Mouse (Mus musculus) left cerebral cortex, postnatal 4 days (tissue): ENCODE results near the gene Sh3gl1. TPM values are rescaled to one million over a fixed set of nuclear protein-coding genes. Genes with fewer than 3 reads are reported as not detected.

ENCODE experiments used
- DNase-seq: peaks from one replicate; pipeline ENCODE4 v3.0.0-alpha.2; 2022
- intact Hi-C: fragments of 180-260 bp; cut with DNase I; formaldehyde crosslinking; loops from one replicate; pipeline ENCODE4 v1.15.1; 2025
- total RNA-seq, 2 experiments: library from RNA; stranded (reverse); gene quantifications; 2 replicates each; pipeline ENCODE4 v1.2.3; 2021

Gene Sh3gl1
- total RNA-seq, 2 experiments from 2014 or later = 53.6 to 55.3 TPM

- DNase-seq = no peak
- intact Hi-C loops = no loop called here
These were observed 36.5 kb downstream of the Sh3gl1 start for GRCm38 (mm10) chr17:55999794-56000499.

- intact Hi-C loops = no loop called here
- no peak for DNase-seq
These were observed 40.4 kb downstream of the Sh3gl1 start for GRCm38 (mm10) chr17:55996007-55996406.

- intact Hi-C loops = no loop called here
These were observed 46.0 kb downstream of the Sh3gl1 start for GRCm38 (mm10) chr17:55990278-55990898.

GRCm38 (mm10) chr17:55986030-55986961 is 50.1 kb downstream of the Sh3gl1 start, which contains the start of gene Fsd1:
Gene Fsd1, plus strand, starts transcription at chr17:55986509.
- intact Hi-C loops = no loop called here
- DNase-seq = peak; percentile 90

More at GRCm38 (mm10) chr17:55990278-55990898, 46.0 kb downstream of the Sh3gl1 start:
- no peak for DNase-seq

GRCm38 (mm10) chr17:55977301-55977700 is 59.1 kb downstream of the Sh3gl1 start:
- DNase-seq = no peak
- intact Hi-C loops = no loop called here

DNA sequence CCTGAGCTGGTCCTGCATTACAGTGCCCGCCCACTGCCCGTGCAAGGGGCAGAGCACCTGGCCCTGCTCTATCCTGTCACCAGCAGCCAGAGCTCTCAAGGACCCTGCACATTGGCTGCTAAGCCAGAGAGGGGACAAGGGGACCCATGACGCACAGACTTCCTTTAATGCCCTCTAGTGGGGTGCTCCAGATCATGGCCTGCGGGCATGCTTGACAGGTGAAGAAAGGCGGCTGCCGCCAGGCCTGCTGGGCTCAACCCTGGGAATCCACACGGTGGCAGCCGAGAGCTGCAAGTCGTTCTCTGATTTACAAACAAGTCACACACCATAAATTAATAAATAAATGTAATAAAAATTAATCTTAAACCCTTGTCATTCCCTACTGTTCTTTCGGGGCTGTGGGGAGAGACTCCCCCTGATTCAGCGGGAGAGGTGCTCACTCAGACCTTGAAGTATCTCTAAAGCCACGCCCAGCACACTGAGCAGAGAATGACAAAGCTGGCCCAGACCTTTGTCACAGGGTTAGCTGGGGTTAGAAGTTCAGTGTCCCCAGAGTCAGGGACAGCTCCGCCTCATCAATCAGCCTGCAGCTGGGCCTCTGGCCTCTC is 60.1 kb downstream of the Sh3gl1 start:
- intact Hi-C loops = no loop called here
- peak; percentile 84 for DNase-seq

- intact Hi-C loops = no loop called here
- DNase-seq = no peak
These were observed 65.0 kb downstream of the Sh3gl1 start for GRCm38 (mm10) chr17:55971453-55971852.

DNA sequence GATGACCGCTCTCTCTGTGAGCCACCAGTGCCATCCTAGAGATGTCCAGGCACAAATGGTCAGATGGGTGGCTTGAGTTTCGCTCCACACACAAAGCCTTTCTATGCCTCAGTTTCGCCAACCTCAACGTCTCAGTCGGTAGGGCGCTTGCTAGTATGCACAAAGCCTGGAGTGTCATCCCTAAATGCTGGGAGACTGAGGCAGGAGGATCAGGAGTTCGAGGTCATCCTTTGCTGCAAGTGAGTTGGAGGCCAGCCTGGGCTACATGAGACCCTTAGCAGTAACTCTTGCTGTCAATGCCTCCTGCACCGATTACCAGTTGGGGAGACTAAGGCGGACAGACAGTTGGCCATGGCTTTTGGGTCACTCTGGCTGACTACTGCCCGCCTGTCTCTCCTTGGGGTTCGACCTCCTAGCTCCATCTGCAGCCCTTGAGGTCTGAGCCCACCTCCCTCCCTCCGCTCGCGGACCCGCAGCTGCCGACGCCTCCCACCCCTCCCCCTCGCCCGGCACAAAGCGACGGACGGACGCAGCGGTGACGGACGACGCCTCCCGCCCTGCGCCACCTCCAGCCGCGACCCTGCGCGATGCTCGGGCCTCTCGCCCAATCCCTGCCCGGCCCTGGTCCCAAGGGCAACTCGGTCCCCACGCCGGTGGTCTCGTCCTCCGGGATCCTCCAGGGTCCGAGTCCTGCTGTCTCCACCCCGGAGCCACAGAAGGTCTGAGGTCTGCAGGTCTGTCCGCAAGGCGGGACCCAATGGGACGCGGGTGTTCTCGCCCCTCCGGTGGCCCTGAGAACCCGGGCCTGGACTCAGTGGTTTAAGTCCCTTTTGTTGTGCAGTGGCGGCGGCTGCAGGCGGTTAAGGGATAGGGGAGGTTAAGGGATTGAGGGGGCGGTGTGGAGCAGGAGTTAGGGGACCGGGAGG is 66.2 kb downstream of the Sh3gl1 start, which contains the start of gene Shd:
Shd (plus strand) TSS at position 502 of the 926 bp plus-strand sequence.
- intact Hi-C loops = no loop called here
- DNase-seq = peak; percentile 80

GRCm38 (mm10) chr17:55969560-55969959 is 66.9 kb downstream of the Sh3gl1 start:
- DNase-seq = peak; percentile 88
- intact Hi-C loops = no loop called here

DNA sequence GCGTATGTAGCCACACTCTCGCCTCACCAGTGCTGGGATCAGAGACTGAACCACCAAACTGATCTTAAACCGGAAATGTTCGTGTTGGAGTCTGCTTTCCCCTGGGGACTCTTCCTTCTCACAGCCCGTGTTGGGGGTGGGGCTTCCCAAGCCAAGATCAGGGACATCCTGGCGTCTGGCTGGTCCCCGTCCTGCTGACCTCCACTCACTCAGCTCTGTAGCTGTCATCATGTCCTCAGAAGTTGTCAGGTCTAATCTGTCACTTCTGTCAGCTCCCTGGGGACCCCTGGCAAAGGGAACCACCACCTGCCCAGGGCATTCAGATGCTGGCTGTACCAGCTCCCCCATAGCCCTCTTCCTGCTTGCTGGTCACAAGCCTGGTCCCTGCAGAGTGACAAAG is 68.2 kb downstream of the Sh3gl1 start:
- intact Hi-C loops = no loop called here
- DNase-seq = peak; percentile 52

- DNase-seq = no peak
- intact Hi-C loops = no loop called here
These were observed 69.2 kb downstream of the Sh3gl1 start for GRCm38 (mm10) chr17:55967186-55967585.

Other genes starting within 250 kb of the Sh3gl1 start
- 1 to 10 TPM; 8.7 to 9.1 TPM for gene Zfp119a, start 157.7 kb downstream of the Sh3gl1 start, total RNA-seq
- 10 to 100 TPM; 10.8 to 11.4 TPM for gene Zfp959, start 144.5 kb downstream of the Sh3gl1 start, total RNA-seq
- 1 to 10 TPM; 4.4 to 5.7 TPM for gene Zfp119b, start 87.1 kb downstream of the Sh3gl1 start, total RNA-seq
- 1 to 10 TPM; 4.9 to 5.9 TPM for gene Ebi3, start 84.0 kb downstream of the Sh3gl1 start, total RNA-seq
- 10 to 100 TPM; 16.7 to 18.2 TPM for gene Yju2, start 77.5 kb downstream of the Sh3gl1 start, total RNA-seq
- 100 to 1,000 TPM in 1 of 2 experiments, 10 to 100 TPM in 1; 99.6 to 101 TPM for gene Shd, start 66.2 kb downstream of the Sh3gl1 start, total RNA-seq
- gene Fsd1, start 50.1 kb downstream of the Sh3gl1 start, total RNA-seq = 100 to 1,000 TPM; 110 to 119 TPM
- gene Stap2, start 31.1 kb downstream of the Sh3gl1 start, total RNA-seq = 1 to 10 TPM; 3.8 to 4.6 TPM
- gene Mpnd, start 30.9 kb downstream of the Sh3gl1 start, total RNA-seq = 100 to 1,000 TPM in 1 of 2 experiments, 10 to 100 TPM in 1; 92.6 to 121 TPM
- gene Chaf1a, start 3.8 kb upstream of the Sh3gl1 start, total RNA-seq = 1 to 10 TPM; 6.8 to 8.8 TPM
- gene Ubxn6, start 38.4 kb upstream of the Sh3gl1 start, total RNA-seq = 10 to 100 TPM; 69.1 to 78.9 TPM
- gene Hdgfl2, start 43.0 kb upstream of the Sh3gl1 start, total RNA-seq = 100 to 1,000 TPM; 109 to 117 TPM
- under 1 TPM; 0.20 to 0.24 TPM for gene Plin4, start 73.2 kb upstream of the Sh3gl1 start, total RNA-seq
- 1 to 10 TPM; 1.2 to 1.9 TPM for gene Plin5, start 81.0 kb upstream of the Sh3gl1 start, total RNA-seq
- not detected for gene Lrg1, start 85.4 kb upstream of the Sh3gl1 start, total RNA-seq
- 10 to 100 TPM; 91.1 to 95.7 TPM for gene Sema6b, start 103.7 kb upstream of the Sh3gl1 start, total RNA-seq
- 10 to 100 TPM; 11.1 TPM for gene Tnfaip8l1, start 125.8 kb upstream of the Sh3gl1 start, total RNA-seq
- 10 to 100 TPM; 45.9 to 47.6 TPM for gene Mydgf, start 147.3 kb upstream of the Sh3gl1 start, total RNA-seq
- 10 to 100 TPM; 48.9 to 50.2 TPM for gene Dpp9, start 182.3 kb upstream of the Sh3gl1 start, total RNA-seq
- 10 to 100 TPM; 41.4 to 45.7 TPM for gene Fem1a, start 220.2 kb upstream of the Sh3gl1 start, total RNA-seq
- 1 to 10 TPM; 3.4 to 3.7 TPM for gene Ticam1, start 240.2 kb upstream of the Sh3gl1 start, total RNA-seq